Mouse (Mus musculus) adipocyte (in vitro differentiated cells): Measurements from ENCODE around the gene Gm28374.

Experiments
- DNase-seq: peaks from one replicate; pipeline ENCODE4 v3.0.0-alpha.2; 2016; ENCODE audit warnings: low spot score

Gm28374 gene

GRCm38 (mm10) chr19:6085417-6085879 lies 3.4 kb upstream of the Gm28374 start:
- DNase-seq: peak; percentile 76

DNA sequence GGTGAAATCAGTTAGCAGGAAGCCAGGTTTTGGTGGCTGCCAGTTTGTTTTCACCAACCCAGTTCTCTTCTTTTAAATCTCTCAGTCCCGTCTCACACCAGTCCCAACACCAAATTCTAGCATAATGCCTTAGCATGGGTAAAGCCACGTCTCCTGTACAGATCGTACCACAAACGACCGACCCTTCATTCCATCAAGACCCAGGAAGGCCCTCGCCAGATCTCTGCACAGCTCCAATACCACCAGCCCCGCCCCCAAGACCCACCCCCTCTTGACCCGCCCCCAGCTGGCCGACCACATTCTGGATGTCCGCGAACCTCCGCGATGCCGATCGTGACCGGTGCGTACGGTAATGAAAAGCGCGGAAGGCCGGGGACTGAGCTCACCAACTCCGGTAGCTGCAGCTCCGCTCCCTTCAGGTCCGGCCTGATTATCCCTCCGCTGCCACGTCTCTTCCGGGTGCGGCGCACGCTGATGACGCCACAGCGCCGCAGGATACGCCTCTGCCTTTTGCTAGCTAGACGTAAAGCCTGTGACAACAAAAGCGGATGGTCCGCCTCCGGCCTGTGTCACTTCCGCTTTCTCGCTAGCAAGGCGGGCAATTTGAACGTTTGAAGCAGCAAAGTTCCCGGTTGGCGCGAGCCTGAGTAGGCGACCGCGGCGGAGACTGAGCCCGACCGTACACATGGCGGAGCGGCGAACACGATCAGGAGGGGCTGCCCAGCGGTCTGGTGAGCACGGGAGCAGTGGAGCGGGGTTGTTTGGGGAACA lies 2.6 kb upstream of the Gm28374 start, which contains the start of the genes Zfpl1 and Cdca5:
TSS of gene Zfpl1 (minus strand) at position 479 of the 771 bp plus-strand sequence.
TSS of gene Cdca5 (plus strand) at position 506 of the 771 bp plus-strand sequence.
- peak; percentile 99 for DNase-seq

DNA sequence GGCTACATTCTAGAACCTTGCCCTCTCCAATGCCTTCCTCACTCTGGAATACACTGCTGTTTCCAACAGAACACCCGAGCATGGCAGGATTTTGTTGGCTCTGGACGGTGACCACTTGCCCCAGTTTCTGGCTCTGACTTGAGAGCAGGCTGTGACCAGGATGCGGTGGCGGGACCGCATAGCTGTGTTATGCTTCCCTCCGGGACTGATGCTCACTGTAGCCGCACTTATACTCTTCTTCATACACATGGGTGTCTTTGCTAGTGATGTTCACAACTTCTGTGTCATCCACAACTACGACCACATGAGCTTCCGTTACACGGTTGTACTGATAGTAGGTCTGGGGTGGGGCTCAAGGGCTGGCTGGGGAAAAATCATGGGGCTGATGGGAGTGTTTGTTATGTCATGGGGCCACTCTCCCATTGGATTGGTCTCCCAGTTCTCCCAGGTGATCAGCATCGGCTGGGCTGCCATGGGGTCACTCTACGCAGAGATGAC lies 2.0 kb downstream of the Gm28374 start, which contains the start of gene Tmem262:
TSS of gene Tmem262 (plus strand) at position 51 of the 498 bp plus-strand sequence.
- no peak for DNase-seq

GRCm38 (mm10) chr19:6076564-6077393 lies 5.3 kb downstream of the Gm28374 start, which contains the start of gene Vps51:
TSS of gene Vps51 (minus strand) at chr19:6077231.
- peak; percentile 97 for DNase-seq

DNA sequence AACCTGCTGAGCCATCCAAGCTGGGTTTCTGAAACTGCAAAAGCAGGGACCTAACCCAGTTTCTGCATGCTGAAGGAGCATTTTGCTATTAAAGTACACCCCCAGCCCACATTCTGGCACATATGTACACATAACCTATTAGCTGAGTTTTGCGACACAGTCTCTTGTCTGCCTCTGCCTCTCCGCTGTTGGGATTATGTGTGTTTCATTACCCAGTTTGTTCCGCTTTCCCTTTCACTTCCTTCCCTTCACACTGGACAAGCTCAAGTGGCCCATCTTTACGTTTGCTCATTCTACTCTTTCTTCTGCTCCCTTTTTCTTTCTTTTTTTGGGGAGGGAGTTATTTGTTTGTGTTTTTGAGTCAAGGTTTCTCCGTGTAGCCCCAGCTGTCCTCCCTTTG lies 8.2 kb downstream of the Gm28374 start:
- no peak for DNase-seq

DNA sequence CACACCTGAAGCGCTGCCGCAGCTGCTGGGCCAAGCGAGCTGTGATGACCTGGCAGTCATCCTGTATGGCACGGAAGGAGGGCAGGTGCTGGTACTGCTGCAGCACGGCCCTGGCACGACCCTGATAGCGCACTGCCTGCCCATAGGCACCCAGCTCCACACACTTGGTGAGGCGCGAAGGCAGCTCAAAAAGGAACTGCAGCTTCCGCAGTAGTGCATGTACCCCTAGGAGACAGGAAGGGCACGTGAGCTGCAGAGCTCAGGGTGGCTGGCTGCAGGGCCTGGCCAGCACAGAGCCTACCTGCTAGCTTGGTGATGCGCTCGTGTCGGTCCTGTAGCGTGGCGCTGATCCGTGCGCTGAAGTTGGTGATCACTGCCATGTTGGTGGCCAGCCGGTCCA lies 10.8 kb downstream of the Gm28374 start:
- DNase-seq: no peak

- DNase-seq: no peak
Observed at GRCm38 (mm10) chr19:6070571-6071250, 11.3 kb downstream of the Gm28374 start.

- DNase-seq: no peak
Observed at GRCm38 (mm10) chr19:6069851-6070250, 12.2 kb downstream of the Gm28374 start.

DNA sequence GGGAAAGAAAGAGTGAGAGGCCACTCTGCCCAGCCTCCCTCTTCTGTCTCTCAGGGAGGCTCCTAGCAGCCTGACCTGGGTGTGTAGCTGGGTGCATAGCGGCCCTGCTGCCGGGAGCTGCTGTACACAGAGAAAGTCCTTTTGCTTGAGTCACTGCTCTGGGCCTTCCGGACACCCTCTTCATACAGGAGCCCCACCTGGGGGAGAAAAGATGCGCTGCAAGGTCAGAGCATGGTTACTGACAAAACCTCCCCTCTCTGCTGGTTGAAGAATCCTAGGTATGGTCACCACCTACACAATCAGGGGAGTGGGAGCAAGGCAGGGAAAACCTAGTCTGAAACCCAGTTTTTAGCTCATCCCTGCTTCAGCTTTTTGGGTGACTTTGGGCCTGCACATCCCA lies 13.1 kb downstream of the Gm28374 start:
- DNase-seq: no peak

- peak; percentile 74 for DNase-seq
Observed at GRCm38 (mm10) chr19:6067724-6068415, 14.2 kb downstream of the Gm28374 start, which contains the start of gene Tm7sf2. TSS of gene Tm7sf2 (minus strand) at chr19:6068373.

DNA sequence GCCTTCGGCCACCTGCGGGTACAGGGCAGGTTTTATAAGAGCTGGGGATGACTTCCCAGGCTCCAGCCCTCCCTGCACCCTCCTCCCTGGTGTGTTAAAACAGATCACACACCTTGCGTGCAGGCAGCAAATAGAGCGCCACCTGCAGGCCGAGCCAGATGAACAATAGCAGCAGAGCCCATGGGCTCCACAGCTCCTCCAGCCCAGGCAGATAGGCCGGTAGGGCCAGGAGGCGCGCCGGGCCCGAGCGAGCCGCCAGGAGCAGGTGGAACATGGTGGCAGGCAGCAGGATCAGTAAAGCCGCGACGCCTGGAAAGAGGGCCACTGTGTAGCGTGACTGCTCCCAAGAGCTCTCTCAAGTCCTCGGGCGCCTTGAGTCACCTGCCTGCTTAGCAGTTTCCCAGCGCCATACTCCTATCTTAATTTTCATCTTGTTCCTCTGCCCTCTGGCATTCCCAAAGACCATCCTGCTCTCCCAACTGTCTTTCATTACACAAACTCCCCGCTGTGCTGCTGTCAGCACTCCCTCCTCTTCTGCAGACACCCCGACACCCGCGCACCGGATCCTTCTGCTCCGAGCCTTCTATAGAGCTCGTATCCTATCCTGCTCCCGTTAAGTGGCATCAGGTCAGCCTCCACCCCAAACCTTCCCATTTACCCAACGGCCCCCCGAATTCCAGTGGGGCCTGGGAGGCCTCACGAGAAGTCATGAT lies 14.9 kb downstream of the Gm28374 start:
- peak; percentile 78 for DNase-seq

GRCm38 (mm10) chr19:6066571-6066970 lies 15.5 kb downstream of the Gm28374 start:
- no peak for DNase-seq

DNA sequence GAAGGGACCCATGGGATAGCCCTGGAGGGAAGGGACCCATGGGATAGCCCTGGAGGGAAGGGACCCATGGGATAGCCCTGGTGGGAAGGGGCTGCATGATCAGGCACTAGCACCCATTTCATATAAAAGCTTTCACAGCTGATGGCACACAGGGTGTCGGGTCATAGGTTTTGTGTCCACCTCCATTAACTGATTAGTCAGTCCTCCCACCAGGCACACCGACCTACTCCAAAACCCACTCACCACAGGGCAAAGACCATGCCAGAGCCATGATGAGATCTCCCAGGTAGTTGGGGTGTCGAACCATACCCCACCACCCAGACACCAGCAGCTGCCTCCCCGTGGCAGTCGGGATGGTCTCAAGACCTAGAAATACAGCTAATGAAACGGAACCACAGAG lies 19.0 kb downstream of the Gm28374 start:
- DNase-seq: no peak

- DNase-seq: no peak
Observed at GRCm38 (mm10) chr19:6062418-6062817, 19.6 kb downstream of the Gm28374 start.

DNA sequence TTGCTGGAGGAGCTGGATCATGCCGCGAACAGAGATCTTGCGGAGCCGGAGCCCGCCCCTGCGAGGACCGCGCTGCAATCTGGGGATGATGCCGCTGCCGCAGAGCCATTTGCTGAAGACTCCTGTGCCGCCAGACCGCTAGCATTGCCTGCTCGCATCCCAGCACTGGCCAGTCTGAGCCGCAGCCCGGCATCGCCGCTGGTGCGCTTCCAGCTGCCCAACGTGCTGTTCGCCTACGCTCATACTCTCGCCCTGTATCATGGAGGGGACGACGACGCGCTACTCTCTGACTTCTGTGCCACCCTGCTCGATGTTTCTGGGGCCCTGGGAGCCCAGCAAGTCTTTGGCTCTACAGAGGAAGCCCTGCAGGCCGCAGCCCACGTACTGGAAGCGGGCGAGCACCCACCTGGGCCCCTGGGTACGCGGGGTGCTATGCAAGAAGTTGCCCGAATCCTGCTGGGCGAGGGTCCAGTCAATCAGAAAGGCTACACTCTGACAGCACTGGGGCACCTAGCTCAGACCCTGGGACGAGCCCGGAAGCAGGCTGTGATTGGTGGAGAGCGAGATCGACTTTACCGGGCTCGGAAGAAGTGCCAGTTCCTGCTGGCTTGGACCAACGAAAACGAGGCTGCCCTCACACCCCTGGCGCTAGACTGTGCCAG lies 20.3 kb downstream of the Gm28374 start:
- peak; percentile 61 for DNase-seq

- DNase-seq: peak; percentile 99
Observed at GRCm38 (mm10) chr19:6061021-6061533, 21.0 kb downstream of the Gm28374 start, which contains the start of gene Znhit2. TSS of gene Znhit2 (plus strand) at chr19:6061192.

- DNase-seq: no peak
Observed at GRCm38 (mm10) chr19:6058966-6059365, 23.1 kb downstream of the Gm28374 start.

- peak; percentile 33 for DNase-seq
Observed at GRCm38 (mm10) chr19:6058513-6058912, 23.5 kb downstream of the Gm28374 start.

- DNase-seq: peak; percentile 98
Observed at GRCm38 (mm10) chr19:6057313-6058096, 24.6 kb downstream of the Gm28374 start, which contains the start of the genes Mrpl49 and Fau. TSS of gene Mrpl49 (minus strand) at chr19:6057785. TSS of gene Fau (plus strand) at chr19:6057844.
